Mouse (Mus musculus): ENCODE measurements around the gene Serhl. TPM values are rescaled to one million over a fixed set of nuclear protein-coding genes. Genes with fewer than 3 reads are reported as not detected.
"Not testable (repeated sequence)": the region's sequence is repeated elsewhere in the genome, so short reads cannot be mapped to it uniquely, and the experiment has no call there.

Serhl gene
- 100 to 1,000 TPM in 13 of 26 experiments, 10 to 100 TPM in 13; 49.6 to 141 (median 99.2) TPM for total RNA-seq (2018; cell fraction: chromatin; rRNA removed)
- 10 to 100 TPM; 19.4 to 31.5 (median 24.0) TPM for total RNA-seq (2018; cell fraction: cytosol; rRNA removed)
- total RNA-seq (2018; cell fraction: nucleus; rRNA removed), result 10 to 100 TPM; 25.0 to 74.6 (median 52.3) TPM
- 16.2 to 29.9 TPM (median 28.5 TPM) in 3 replicates for polyA plus RNA-seq (2018)

DNA sequence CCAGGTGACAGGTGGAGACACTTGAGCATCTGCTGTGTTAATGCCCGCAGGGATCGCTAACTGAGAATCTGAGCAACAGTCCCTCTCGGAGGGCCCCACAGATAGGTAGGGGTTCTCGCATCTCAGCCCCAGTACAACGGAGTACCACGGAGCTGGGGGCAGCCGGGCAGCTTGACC is at the start of gene Serhl:
TSS of gene Serhl (plus strand) at position 78 of the 177 bp plus-strand sequence.
- no peak within 1 kb of the TSS for H3K4me3 ChIP-seq (ENCODE audit: inconsistent target)
- H3K36me3 ChIP-seq (ENCODE audit: inconsistent target), result no peaks in the 10 kb centered on the region
- WGBS (ENCODE audit: missing documents), result 53% methylated on average over 7 of the region's 7 CpGs
- no peak within 1 kb of the TSS for H3K27ac ChIP-seq
- no peaks in the 10 kb centered on the region for H3K79me2 ChIP-seq (ENCODE audit: inconsistent target)

DNA sequence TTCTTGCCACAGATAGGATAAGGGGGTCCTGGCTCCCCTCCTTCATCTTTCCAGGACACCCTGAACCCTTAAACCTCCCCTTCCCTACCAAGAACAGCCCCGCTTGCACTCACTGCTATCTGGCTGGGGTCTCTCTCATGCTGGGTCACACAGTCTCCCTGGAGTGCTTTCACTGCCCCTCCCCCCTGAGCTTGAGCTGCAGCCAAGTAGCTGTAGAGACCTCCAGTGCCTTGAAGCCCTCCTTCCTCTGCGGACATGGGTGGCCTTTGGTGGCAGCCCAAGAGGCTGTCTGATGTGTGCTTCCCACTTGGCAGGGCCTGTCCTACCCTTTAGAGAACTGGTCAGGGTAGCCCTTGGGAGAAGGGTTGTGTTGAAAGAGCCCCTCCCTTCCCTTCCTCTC is 49.1 kb upstream of the Serhl start:
- Histone ChIP-seq H3K36me3 (ENCODE audit: inconsistent target) (no peaks in the 10 kb centered on the region), H3K4me3 (ENCODE audit: inconsistent target) (no peak overlapping the region), H3K79me2 (ENCODE audit: inconsistent target) (peaks cover 6% of the 10 kb centered on the region; the same call in 1 of the 2 replicates), H3K27ac (no peak overlapping the region)
- 88% methylated on average over 2 of the region's 2 CpGs for WGBS (ENCODE audit: missing documents)

DNA sequence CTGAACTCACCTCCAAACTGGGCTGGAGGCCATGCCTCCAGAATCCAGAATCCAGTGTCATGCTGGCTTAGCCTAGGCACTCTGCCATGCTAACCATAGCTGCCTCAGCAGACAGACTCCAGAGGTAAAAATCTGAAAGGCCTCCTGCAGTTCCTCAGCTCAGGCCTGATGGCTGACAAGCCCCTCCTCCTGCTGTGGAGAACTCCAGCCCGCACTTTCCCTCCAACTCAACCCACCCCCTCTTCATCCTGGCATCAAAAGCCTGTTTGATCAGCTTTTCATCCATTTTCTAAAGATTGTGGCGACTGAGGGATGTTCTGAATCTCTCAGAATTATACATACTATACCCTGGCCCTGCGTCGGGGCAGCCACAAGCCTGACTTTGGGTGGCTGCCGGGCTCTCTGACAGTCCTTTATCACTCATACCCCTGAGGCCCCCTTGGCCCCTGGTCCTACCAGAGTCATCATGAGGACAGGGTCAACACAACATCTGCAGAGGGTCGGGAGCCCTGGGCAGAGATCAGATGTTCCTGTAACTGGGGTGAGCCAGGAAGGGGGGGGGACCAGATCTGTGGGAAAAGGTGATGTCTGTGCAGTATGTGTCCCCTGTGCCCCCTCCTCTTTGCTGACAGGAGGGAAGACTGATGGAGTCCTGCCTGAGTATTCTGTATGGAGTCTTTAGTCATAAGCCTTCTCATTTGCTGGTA is 46.5 kb upstream of the Serhl start:
- Histone ChIP-seq H3K36me3 (ENCODE audit: inconsistent target) (no peaks in the 10 kb centered on the region), H3K4me3 (ENCODE audit: inconsistent target) (no peak overlapping the region), H3K79me2 (ENCODE audit: inconsistent target) (no peaks in the 10 kb centered on the region), H3K27ac (no peak overlapping the region)
- 62% methylated on average over 5 of the region's 6 CpGs for WGBS (ENCODE audit: missing documents)

DNA sequence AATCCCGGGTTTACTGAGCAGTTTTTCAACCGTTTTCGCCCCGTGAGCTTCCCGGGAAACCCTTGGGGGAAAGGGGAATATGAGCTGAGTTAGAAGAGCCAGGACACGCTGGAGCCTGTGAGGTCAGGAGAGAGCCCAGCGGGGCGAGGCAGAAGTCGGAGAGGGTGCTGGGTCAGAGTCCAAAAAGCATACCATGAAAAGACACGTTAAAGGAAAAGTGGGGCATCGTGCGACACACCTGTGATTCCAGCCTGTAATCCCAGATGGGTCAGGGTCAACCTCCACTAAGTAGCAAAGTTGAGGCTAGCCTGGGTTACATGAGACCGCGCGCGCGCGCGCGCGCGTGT is 46.0 kb upstream of the Serhl start:
- WGBS (ENCODE audit: missing documents), result 86% methylated on average over 20 of the region's 22 CpGs
- Histone ChIP-seq H3K4me3 (ENCODE audit: inconsistent target) (no peak overlapping the region), H3K79me2 (ENCODE audit: inconsistent target) (no peaks in the 10 kb centered on the region), H3K27ac (no peak overlapping the region), H3K36me3 (ENCODE audit: inconsistent target) (no peaks in the 10 kb centered on the region)

DNA sequence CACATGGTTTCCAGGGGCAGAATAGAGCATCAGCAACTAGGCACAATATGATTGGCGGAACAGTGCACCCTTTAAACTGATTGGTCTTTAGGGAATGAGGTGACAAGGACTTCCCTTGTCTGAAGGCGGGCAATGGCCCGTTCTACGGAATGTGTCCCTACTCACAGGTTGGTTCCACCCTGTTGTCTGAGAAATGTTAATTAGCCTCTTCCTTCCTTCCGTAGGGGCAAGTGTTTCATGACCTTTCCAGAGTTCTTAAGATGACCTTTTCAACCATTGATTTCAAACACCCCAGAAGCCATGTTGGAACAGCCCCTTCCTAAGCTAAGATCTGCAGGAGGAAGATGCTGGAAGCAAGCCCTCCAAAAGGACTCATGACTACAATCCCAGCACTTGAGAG is 43.7 kb upstream of the Serhl start:
- 96% methylated on average over 5 of the region's 5 CpGs for WGBS (ENCODE audit: missing documents)
- H3K4me3 ChIP-seq (ENCODE audit: inconsistent target); H3K79me2 ChIP-seq (ENCODE audit: inconsistent target); H3K36me3 ChIP-seq (ENCODE audit: inconsistent target); H3K27ac ChIP-seq: not testable (repeated sequence)

DNA sequence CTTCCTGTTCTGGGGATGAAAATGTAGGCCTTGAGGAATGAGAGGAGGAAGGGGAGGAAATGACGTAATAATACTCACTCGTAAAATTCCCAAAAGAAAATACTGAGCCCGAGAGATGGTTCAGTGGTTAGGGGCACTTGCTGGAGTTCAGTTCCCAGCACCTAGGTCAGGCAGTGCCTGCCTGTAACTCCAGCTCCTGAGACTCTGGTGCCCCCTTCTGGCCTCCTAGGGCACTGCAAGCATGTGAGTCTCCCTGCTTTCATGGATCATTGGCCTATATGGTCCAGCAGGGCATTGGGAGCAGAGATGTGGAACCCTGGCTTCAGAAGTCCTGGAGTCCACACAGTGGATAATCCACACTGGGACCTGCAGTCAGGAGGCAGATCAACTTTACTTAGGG is 43.0 kb upstream of the Serhl start:
- Histone ChIP-seq H3K27ac (no peak overlapping the region), H3K79me2 (ENCODE audit: inconsistent target) (no peaks in the 10 kb centered on the region), H3K4me3 (ENCODE audit: inconsistent target) (no peak overlapping the region), H3K36me3 (ENCODE audit: inconsistent target) (no peaks in the 10 kb centered on the region)
- 85% methylated on average over 3 of the region's 3 CpGs for WGBS (ENCODE audit: missing documents)

DNA sequence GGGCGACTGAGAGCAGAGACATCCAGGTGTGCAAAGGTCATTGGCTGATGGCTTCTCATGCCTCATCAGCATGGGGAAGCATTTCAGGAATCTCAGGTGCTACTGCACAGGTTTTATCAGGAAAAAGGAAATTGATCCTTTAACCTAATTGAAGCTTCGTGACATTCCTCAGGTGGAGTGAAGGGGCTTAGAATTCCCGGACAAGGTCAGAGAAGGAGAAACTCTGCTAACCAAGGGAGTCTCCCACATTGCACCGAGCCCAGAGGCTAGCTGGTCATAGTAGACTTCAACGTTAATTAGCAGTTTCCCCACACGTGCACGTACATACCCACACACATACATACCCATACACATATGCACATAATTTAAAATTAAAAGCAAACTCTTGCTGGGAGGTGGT is 42.6 kb upstream of the Serhl start:
- Histone ChIP-seq H3K36me3 (ENCODE audit: inconsistent target) (no peaks in the 10 kb centered on the region), H3K79me2 (ENCODE audit: inconsistent target) (no peaks in the 10 kb centered on the region), H3K4me3 (ENCODE audit: inconsistent target) (no peak overlapping the region), H3K27ac (no peak overlapping the region)
- WGBS (ENCODE audit: missing documents), result 99% methylated on average over 7 of the region's 7 CpGs

DNA sequence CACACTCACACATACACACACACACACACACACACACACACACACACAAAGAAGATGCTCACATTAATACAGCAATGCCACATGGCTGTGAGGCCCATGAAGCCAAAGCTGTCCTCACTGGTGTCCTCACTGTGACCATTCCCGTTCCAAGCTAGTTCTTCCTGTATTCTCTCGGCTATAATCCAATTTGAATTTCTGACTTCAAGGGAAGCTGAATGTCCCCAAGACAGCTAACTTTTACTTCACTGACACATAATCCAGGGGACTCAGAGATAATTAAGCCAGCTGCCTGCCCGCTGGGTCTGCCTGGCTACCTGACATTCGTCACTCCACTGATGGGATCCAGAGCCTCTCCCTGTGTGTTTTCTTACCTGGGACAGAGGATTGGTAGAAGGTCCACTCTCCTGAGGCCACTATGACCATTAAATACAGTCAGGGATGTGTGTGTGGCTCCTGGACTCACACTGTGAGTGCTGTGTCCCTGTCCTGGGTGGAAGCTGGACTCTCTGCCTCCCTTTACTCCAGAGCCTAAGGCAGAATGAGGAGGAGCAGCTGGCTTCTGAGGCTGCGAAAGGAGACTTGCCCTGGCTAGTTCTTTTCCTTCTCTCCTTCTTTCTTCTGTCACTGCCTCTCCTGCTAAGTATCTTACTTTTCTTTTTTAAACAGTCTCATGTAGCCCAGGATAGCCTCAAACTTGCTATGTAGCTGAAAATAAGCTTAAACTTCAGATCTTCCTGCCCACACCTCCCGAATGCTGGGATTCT is 36.8 kb upstream of the Serhl start:
- 90% methylated on average over 6 of the region's 6 CpGs for WGBS (ENCODE audit: missing documents)
- Histone ChIP-seq H3K79me2 (ENCODE audit: inconsistent target) (no peaks in the 10 kb centered on the region), H3K36me3 (ENCODE audit: inconsistent target) (no peaks in the 10 kb centered on the region), H3K27ac (no peak overlapping the region), H3K4me3 (ENCODE audit: inconsistent target) (no peak overlapping the region)

DNA sequence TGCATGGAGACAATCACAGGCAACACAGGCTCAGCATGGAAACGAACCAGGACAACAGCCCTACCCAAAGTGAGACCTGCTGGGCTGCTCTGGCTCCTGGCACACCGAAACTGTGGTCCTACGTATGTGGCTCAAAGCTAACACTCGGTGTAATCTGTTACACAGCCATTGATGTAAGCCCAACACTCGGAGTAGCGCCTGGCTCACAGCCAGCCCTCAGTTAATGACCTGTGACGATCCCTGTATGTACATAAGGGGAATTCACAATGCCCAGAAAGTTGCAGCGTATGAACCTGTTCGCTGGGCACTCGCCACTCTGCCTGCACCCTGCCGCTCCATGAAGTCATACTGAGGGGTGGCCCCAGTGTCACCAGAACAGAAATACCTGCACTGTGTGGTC is 36.0 kb upstream of the Serhl start:
- no peaks in the 10 kb centered on the region for H3K36me3 ChIP-seq (ENCODE audit: inconsistent target)
- no peak overlapping the region for H3K4me3 ChIP-seq (ENCODE audit: inconsistent target)
- no peak overlapping the region for H3K27ac ChIP-seq
- WGBS (ENCODE audit: missing documents), result 80% methylated on average over 11 of the region's 11 CpGs
- no peaks in the 10 kb centered on the region for H3K79me2 ChIP-seq (ENCODE audit: inconsistent target)

DNA sequence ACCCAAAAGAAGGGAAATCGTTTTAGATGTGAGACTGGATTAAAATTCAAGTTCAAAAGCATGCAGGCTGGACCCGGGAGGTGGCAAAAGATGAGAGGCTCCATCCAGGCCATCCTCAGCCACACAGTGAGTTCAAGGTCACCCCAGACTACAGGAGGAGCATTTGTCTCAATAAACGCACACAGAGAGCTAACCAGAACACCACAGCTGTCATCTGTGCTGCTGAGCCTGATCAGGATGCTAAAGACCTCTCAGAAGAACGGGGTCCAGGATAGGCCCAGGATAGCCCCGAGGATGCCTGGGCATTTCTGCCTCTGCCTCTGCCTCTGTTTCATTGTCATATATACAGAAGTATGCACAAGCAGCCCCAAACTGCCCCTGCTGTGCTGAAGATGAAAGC is 33.7 kb upstream of the Serhl start:
- H3K79me2 ChIP-seq (ENCODE audit: inconsistent target), result no peaks in the 10 kb centered on the region
- WGBS (ENCODE audit: missing documents), result 56% methylated on average over 5 of the region's 5 CpGs
- H3K36me3 ChIP-seq (ENCODE audit: inconsistent target), result no peaks in the 10 kb centered on the region
- no peak overlapping the region for H3K27ac ChIP-seq
- no peak overlapping the region for H3K4me3 ChIP-seq (ENCODE audit: inconsistent target)

DNA sequence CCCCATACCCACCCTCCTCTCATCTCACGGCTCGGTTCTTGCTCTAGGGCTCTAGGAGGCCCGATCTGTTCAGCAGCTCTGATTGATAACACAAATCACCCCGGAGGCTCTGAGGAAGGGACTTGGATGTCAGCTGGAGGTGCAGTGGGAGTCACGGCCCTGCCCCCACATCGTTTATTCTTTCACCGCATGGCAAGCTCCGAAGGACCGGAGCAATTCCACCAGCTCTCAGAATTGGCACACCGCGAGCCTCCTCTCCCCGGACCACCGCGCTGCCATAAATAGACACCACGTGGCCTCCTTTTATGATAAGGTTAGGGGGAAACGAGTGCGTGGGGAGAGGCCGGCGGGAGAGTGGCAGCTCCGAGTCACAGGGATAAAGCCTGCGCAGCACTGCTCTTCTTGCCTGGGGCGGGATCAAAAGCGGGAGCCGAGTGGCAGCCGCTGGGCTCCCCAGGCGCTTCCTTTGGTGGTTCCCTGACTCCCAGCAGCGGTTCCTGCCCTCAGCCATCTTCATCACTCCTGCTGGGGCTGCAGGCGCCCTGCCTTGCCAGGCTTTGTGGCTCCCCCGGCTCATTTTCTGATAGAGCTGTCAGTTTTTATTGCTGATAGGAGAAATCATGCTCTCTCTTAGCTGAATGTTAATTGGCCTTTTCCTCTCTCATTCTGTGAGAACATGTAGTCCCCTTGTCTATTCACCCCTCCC is 32.8 kb upstream of the Serhl start:
- no peak overlapping the region for H3K4me3 ChIP-seq (ENCODE audit: inconsistent target)
- WGBS (ENCODE audit: missing documents), result 3% methylated on average over 29 of the region's 29 CpGs
- H3K27ac ChIP-seq, result no peak overlapping the region
- no peaks in the 10 kb centered on the region for H3K79me2 ChIP-seq (ENCODE audit: inconsistent target)
- no peaks in the 10 kb centered on the region for H3K36me3 ChIP-seq (ENCODE audit: inconsistent target)

DNA sequence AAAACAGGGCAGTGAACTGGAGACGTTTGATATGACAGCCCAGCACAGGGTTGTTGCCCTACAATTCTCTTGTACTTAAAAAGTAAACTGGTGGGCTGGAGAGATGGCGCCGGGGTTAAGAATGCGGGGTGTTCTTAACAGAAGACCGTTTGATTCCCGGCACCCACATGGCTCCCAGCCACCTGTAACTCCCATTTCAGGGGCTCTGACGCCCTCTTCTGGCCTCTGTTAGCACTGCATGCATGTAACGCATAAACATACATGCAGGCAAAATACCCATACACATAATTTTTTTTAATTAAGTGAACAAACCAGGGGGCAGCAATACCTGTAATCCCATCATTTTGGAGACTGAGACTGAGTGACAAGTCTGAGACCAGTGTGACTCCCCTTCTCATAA is 31.8 kb upstream of the Serhl start:
- 84% methylated on average over 8 of the region's 8 CpGs for WGBS (ENCODE audit: missing documents)
- Histone ChIP-seq H3K79me2 (ENCODE audit: inconsistent target) (no peaks in the 10 kb centered on the region), H3K4me3 (ENCODE audit: inconsistent target) (no peak overlapping the region), H3K36me3 (ENCODE audit: inconsistent target) (no peaks in the 10 kb centered on the region), H3K27ac (no peak overlapping the region)

DNA sequence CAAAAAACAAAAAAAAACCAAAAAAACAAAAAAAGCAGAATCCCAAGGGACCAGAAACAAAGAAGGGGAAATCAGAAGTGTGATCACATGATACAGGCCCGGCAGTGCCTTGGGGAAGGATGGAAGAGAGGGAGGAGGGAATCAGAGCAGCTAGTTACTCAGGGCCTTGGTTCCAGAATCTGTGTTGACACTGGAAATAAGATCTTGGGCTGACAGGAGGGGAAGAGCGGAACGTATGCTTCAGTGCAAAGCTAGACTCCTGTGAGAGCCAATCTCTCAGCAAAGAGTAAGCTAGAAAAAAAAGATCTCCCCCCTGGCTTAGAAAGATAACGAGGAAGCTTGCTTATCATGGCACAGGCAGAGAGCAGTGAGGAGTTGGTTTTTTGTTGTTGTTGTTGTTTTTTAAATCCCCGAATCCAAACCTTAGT is 30.1 kb upstream of the Serhl start:
- Histone ChIP-seq H3K4me3 (ENCODE audit: inconsistent target) (no peak overlapping the region), H3K36me3 (ENCODE audit: inconsistent target) (no peaks in the 10 kb centered on the region), H3K27ac (no peak overlapping the region), H3K79me2 (ENCODE audit: inconsistent target) (no peaks in the 10 kb centered on the region)
- 62% methylated on average over 5 of the region's 5 CpGs for WGBS (ENCODE audit: missing documents)

DNA sequence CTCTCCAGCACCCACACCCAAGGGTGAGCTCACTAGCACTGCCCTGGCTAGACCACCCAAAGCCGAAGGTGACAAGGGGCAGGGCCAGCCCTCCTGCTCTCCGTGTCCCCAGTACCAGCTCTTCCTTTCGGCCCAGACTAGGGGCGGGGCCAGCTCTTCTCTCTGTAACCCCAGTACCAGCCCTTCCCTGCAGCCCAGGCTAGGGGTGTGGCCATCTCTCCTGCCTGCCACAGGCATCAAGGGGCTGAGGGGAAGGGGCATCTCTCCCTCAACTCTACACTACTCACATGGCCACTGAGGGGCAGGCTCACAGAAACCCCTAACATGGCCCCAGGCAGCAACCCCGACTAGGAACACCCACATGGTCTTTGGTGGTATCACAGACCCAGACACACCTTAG is 27.6 kb upstream of the Serhl start:
- 35% methylated on average over 5 of the region's 5 CpGs for WGBS (ENCODE audit: missing documents)
- Histone ChIP-seq H3K4me3 (ENCODE audit: inconsistent target) (no peak overlapping the region), H3K36me3 (ENCODE audit: inconsistent target) (no peaks in the 10 kb centered on the region), H3K27ac (no peak overlapping the region), H3K79me2 (ENCODE audit: inconsistent target) (no peaks in the 10 kb centered on the region)

DNA sequence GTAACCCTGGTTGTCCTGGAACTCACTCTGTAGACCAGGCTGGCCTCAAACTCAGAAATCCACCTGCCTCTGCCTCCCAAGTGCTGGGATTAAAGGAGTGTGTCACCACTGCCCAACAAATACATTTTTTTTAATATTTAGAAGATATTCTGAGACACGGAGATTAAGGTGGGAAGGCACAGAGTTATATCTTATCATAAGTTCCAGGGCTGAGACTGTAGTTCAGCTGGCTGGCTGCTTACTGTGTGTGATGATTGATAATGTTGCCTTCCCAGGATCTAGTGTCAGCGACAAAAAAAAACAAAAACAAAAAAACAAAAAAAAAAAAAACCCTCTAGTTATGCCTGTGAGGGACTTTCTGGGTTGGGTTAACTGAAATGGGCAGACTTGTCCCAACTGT is 26.7 kb upstream of the Serhl start:
- H3K27ac ChIP-seq; H3K4me3 ChIP-seq (ENCODE audit: inconsistent target); H3K36me3 ChIP-seq (ENCODE audit: inconsistent target); H3K79me2 ChIP-seq (ENCODE audit: inconsistent target): not testable (repeated sequence)
- WGBS (ENCODE audit: missing documents), result 94% methylated on average over 2 of the region's 2 CpGs
